Mouse (Mus musculus): Measurements from ENCODE around the gene Nos1ap.

GRCm38 (mm10) chr1:170410402-170411191, 179.1 kb downstream of the Nos1ap start:
- TF ChIP-seq POLR2A (IDR thresholded peaks at IDR 0.05; ENCODE audit: borderline replicate concordance, extremely low read depth, insufficient read depth, insufficient read length, poor library complexity, severe bottlenecking) (no peak), CTCF (IDR thresholded peaks at IDR 0.05; ENCODE audit: borderline replicate concordance, extremely low read depth, insufficient read depth, insufficient read length) (no peak)
